Mouse (Mus musculus): ENCODE measurements around the gene Wipi1. TPM values are rescaled to one million over a fixed set of nuclear protein-coding genes. Genes with fewer than 3 reads are reported as not detected.

The Wipi1 gene
- polyA plus RNA-seq, 1 experiment from 2014 or later, result 13.6 TPM

DNA sequence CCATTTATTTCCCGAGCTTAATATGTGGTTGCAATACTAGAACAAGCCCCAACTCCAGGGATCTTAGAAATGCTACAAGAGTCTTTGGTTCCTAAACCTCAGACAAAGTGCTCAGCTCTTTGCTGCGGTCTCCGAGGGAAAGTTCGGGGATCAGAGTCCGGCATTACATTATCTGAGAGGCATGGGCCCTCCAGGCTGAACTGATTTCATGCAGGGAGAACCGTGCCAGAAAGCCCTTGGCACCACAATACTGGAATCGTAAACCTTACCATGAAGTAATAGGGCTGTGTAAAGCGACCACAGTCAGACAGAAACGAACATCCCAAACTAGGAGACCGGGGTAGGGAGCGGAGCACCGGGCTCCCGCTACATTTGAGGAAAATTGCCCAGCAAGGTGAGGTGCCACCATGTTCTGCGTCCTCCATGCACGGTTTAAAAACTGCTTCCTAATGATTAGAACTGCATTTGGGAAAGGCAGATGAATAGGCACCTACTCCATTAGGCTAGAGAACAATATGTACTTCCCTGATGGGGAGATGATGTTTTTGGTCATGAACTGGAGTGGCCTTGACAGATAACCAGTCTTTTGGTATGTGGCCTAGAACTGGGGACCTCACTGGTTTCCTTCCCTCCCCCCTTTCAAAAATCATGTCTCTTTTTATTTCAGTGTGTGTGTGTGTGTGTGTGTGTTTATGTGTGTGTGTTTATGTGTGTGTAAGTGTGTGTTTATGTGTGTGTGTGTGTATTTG, 47.1 kb downstream of the Wipi1 start:
- no peak for ATAC-seq (ENCODE audit: low FRiP score)
- Histone ChIP-seq H3K9ac (no peak overlapping the region), H3K4me3 (replicated peaks) (no peak overlapping the region), H3K36me3 (replicated peaks) (no peaks in the 10 kb centered on the region), H3K4me1 (no peaks in the 10 kb centered on the region), H3K27me3 (no peaks in the 10 kb centered on the region), H3K27ac (no peak overlapping the region), H3K9me3 (no peaks in the 10 kb centered on the region), H3K4me2 (no peak overlapping the region)
- WGBS, result 90% methylated on average over 15 of the region's 15 CpGs

DNA sequence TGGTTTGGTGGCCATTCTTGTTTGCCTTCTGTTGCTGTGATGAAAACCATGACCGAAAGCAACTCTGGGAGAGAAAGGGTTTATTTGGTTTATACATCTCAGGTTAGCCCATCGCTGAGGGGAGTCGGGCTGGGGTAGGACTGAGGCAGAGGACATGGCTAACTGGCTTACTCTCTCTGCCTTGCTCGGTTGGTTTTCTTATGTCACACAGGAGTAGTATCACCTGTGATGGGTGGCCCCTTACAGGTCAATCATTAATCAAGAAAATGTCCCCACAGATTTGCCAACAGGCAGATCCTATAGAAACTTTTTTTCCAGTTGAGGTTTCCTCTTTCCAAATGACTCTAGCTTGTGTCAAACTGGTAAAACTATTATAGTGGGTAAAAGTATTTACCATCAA, 48.1 kb downstream of the Wipi1 start:
- no peak overlapping the region for H3K9ac ChIP-seq
- WGBS, result 87% methylated on average over 4 of the region's 4 CpGs
- H3K4me2 ChIP-seq, result no peak overlapping the region
- no peaks in the 10 kb centered on the region for H3K9me3 ChIP-seq
- H3K4me1 ChIP-seq, result no peaks in the 10 kb centered on the region
- no peaks in the 10 kb centered on the region for H3K27me3 ChIP-seq
- H3K27ac ChIP-seq, result no peak overlapping the region
- H3K36me3 ChIP-seq (replicated peaks), result no peaks in the 10 kb centered on the region
- no peak for ATAC-seq (ENCODE audit: low FRiP score)
- no peak overlapping the region for H3K4me3 ChIP-seq (replicated peaks)

GRCm38 (mm10) chr11:109561445-109561844, 50.3 kb downstream of the Wipi1 start:
- WGBS, result 89% methylated on average over 3 of the region's 3 CpGs
- no peak for ATAC-seq (ENCODE audit: low FRiP score)
- H3K4me2 ChIP-seq, result no peak overlapping the region
- H3K9ac ChIP-seq, result no peak overlapping the region
- H3K4me3 ChIP-seq (replicated peaks), result no peak overlapping the region
- H3K36me3 ChIP-seq (replicated peaks), result no peaks in the 10 kb centered on the region
- H3K27ac ChIP-seq, result no peak overlapping the region
- H3K27me3 ChIP-seq, result no peaks in the 10 kb centered on the region
- no peaks in the 10 kb centered on the region for H3K9me3 ChIP-seq
- no peaks in the 10 kb centered on the region for H3K4me1 ChIP-seq

- H3K4me2 ChIP-seq, result no peak overlapping the region
- H3K4me1 ChIP-seq, result no peaks in the 10 kb centered on the region
- ATAC-seq (ENCODE audit: low FRiP score), result no peak
- no peaks in the 10 kb centered on the region for H3K9me3 ChIP-seq
- no peak overlapping the region for H3K27ac ChIP-seq
- H3K36me3 ChIP-seq (replicated peaks), result no peaks in the 10 kb centered on the region
- no peaks in the 10 kb centered on the region for H3K27me3 ChIP-seq
- WGBS, result 39% methylated on average over 9 of the region's 9 CpGs
- no peak overlapping the region for H3K9ac ChIP-seq
- H3K4me3 ChIP-seq (replicated peaks), result no peak overlapping the region
These were observed 50.9 kb downstream of the Wipi1 start for GRCm38 (mm10) chr11:109560793-109561257.

GRCm38 (mm10) chr11:109559241-109559640, 52.5 kb downstream of the Wipi1 start:
- no peak overlapping the region for H3K9ac ChIP-seq
- no peaks in the 10 kb centered on the region for H3K4me1 ChIP-seq
- no peak for ATAC-seq (ENCODE audit: low FRiP score)
- H3K4me2 ChIP-seq, result no peak overlapping the region
- no peaks in the 10 kb centered on the region for H3K27me3 ChIP-seq
- 94% methylated on average over 12 of the region's 12 CpGs for WGBS
- H3K36me3 ChIP-seq (replicated peaks), result no peaks in the 10 kb centered on the region
- no peak overlapping the region for H3K4me3 ChIP-seq (replicated peaks)
- H3K9me3 ChIP-seq, result no peaks in the 10 kb centered on the region
- no peak overlapping the region for H3K27ac ChIP-seq

GRCm38 (mm10) chr11:109557419-109557818, 54.3 kb downstream of the Wipi1 start:
- no peaks in the 10 kb centered on the region for H3K9me3 ChIP-seq
- ATAC-seq (ENCODE audit: low FRiP score), result no peak
- 92% methylated on average over 11 of the region's 11 CpGs for WGBS

DNA sequence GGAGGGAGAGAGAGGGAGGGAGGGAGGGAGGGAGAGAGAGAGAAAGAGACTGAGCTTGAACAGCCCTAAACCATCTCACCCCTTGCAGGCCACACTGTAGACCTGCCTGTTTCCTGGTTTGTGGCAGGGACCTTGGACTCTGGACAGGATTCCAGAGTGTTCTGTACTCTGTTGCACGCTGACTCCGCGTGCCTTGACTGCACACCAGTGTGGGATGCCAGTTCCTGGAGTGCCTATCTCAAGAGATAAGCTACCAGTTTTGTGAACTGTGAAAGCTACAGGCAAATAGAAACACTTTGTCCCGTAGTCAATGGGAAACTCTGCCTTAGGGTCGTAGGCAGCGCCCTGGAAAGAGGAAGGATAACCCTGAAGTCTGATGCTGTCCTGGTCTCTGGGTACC, 55.6 kb downstream of the Wipi1 start:
- Histone ChIP-seq H3K36me3 (replicated peaks) (no peaks in the 10 kb centered on the region), H3K27ac (no peak overlapping the region), H3K4me3 (replicated peaks) (no peak overlapping the region), H3K27me3 (no peaks in the 10 kb centered on the region), H3K9ac (no peak overlapping the region), H3K4me1 (no peaks in the 10 kb centered on the region), H3K9me3 (no peaks in the 10 kb centered on the region), H3K4me2 (no peak overlapping the region)
- ATAC-seq (ENCODE audit: low FRiP score), result no peak
- 92% methylated on average over 6 of the region's 6 CpGs for WGBS

More at GRCm38 (mm10) chr11:109557419-109557818, 54.3 kb downstream of the Wipi1 start:
- Histone ChIP-seq H3K4me2 (no peak overlapping the region), H3K36me3 (replicated peaks) (no peaks in the 10 kb centered on the region), H3K27ac (no peak overlapping the region), H3K4me3 (replicated peaks) (no peak overlapping the region), H3K4me1 (no peaks in the 10 kb centered on the region), H3K27me3 (no peaks in the 10 kb centered on the region), H3K9ac (no peak overlapping the region)

- Histone ChIP-seq H3K27ac (no peak overlapping the region), H3K4me3 (replicated peaks) (no peak overlapping the region), H3K9me3 (no peaks in the 10 kb centered on the region), H3K27me3 (no peaks in the 10 kb centered on the region), H3K4me2 (no peak overlapping the region), H3K9ac (no peak overlapping the region), H3K36me3 (replicated peaks) (no peaks in the 10 kb centered on the region), H3K4me1 (no peaks in the 10 kb centered on the region)
- WGBS, result 50% methylated on average over 3 of the region's 3 CpGs
- ATAC-seq (ENCODE audit: low FRiP score), result no peak
These were observed 57.3 kb downstream of the Wipi1 start for GRCm38 (mm10) chr11:109554443-109554842.

DNA sequence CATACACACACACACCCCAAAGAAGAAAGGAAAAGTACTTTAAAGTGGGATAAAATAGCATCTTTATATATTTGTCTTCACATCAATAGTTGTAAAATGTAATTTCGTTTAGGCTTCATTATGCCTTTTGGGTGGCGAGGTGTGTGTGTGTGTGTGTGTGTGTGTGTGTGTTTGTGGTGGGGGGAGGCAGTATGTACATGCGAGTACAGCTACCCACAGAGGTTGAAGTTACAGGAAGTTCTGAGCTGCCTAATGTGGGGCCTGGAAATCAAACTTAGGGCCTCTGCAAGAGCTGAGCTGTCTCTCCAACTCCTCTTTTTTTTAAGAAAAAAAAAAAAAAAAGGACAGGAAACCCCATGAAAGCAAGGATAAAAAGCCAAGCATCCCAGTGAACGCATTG, 57.8 kb downstream of the Wipi1 start:
- Histone ChIP-seq H3K4me1 (no peaks in the 10 kb centered on the region), H3K9ac (no peak overlapping the region), H3K4me3 (replicated peaks) (no peak overlapping the region), H3K4me2 (no peak overlapping the region), H3K27me3 (no peaks in the 10 kb centered on the region), H3K27ac (no peak overlapping the region), H3K9me3 (no peaks in the 10 kb centered on the region), H3K36me3 (replicated peaks) (no peaks in the 10 kb centered on the region)
- 79% methylated on average over 4 of the region's 4 CpGs for WGBS
- no peak for ATAC-seq (ENCODE audit: low FRiP score)

DNA sequence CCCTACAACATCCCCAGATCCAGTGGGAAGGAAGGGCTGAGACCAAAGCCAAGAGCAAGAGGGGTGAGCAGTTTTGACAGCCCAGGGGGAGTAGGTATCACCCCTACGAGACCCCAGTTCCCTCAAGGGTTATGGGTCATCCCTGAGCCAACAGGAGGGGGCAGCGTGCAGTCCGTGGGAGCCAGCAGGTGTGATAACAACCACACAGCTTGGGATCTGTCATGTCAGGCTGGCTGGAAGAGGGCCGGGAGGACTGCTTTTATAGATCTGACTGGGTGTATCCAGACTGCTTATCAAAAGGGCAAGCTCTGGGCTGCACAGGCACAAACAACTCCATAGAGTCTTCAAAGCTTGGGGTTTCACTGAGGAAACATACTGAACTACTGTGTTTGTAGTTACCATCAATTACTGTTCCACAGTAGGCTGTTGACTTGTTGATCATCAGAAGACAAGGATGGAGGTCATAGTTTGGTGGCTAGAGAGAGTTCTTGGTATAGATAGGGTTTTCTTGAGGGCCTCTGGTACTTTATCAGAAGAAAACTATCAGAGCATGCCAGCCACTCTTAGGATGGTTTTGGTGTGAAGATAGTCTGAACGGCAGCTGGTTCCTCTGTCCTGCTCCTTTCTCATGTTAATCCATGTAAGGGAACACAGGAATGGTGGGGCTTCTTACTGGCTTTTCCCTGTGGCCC, 62.0 kb downstream of the Wipi1 start:
- no peak overlapping the region for H3K4me2 ChIP-seq
- H3K4me1 ChIP-seq, result no peaks in the 10 kb centered on the region; the same call in 1 of the 2 replicates
- no peaks in the 10 kb centered on the region for H3K36me3 ChIP-seq (replicated peaks)
- no peak for ATAC-seq (ENCODE audit: low FRiP score)
- H3K9me3 ChIP-seq, result no peaks in the 10 kb centered on the region
- no peak overlapping the region for H3K9ac ChIP-seq
- no peak overlapping the region for H3K4me3 ChIP-seq (replicated peaks)
- no peaks in the 10 kb centered on the region for H3K27me3 ChIP-seq
- 80% methylated on average over 5 of the region's 5 CpGs for WGBS
- no peak overlapping the region for H3K27ac ChIP-seq

DNA sequence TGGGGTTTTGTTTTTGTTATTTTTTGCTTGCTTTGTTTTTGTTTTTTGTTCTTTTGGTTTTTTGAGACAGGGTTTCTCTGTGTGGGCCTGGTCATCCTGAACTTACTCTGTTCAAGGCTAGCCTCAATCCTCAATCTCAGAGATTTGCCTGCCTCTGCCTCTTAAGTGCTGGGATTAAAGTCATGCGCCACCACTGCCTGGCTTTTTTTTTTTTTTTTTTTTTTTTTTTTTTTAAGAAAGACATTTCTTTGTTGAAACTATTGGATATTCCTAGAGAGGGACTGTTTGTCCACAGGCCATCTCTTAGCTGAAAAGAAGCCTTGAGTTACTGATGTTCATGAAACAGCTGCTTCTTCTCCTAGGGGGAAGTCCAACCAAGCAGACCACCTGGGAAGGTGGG, 64.1 kb downstream of the Wipi1 start:
- Histone ChIP-seq H3K27me3 (no peaks in the 10 kb centered on the region), H3K4me2 (no peak overlapping the region), H3K9me3 (no peaks in the 10 kb centered on the region), H3K4me1 (no peaks in the 10 kb centered on the region; the same call in 1 of the 2 replicates), H3K4me3 (replicated peaks) (no peak overlapping the region), H3K9ac (no peak overlapping the region), H3K36me3 (replicated peaks) (no peaks in the 10 kb centered on the region), H3K27ac (no peak overlapping the region)
- 100% methylated on average over 1 of the region's 1 CpGs for WGBS
- no peak for ATAC-seq (ENCODE audit: low FRiP score)

DNA sequence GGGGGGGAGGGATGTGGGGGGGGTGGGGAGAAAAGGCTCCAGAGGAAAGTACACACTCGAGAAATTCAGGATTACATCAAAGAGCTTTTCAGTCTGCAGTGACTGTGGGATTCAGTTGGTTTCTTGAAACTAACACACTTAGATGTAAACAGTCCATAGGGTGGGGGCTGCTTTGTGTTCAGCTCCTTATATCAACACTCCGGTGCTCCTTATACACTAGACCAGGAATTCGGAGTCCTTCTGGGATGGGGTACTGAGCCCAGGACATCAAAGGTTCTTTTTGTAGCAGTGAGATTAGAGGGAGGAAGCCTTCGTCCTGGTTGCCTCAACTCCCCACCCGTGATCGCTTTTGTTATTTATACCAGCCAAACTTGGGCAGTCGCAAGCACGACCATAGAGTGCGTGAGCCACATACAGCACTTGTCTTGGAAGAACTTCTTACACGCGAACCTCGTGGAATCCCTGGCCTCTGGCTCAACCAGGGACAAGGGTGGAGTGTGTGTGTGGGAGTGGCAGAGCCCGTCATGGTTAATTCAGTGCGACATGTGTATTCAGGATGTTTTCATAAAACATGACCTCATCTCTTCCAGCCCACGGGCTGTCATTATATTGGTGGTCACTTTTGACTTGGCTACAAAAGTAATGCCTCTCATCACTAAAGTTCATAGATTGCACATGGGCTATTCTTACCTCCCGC, 65.3 kb downstream of the Wipi1 start:
- Histone ChIP-seq H3K4me1 (no peaks in the 10 kb centered on the region; the same call in 1 of the 2 replicates), H3K9me3 (no peaks in the 10 kb centered on the region), H3K4me3 (replicated peaks) (no peak overlapping the region), H3K4me2 (no peak overlapping the region), H3K27ac (no peak overlapping the region), H3K9ac (no peak overlapping the region), H3K36me3 (replicated peaks) (no peaks in the 10 kb centered on the region), H3K27me3 (no peaks in the 10 kb centered on the region)
- WGBS, result 75% methylated on average over 16 of the region's 16 CpGs
- ATAC-seq (ENCODE audit: low FRiP score), result no peak
